9 mouse cellular contexts compared by ENCODE assay signal in the genomic region with DNA sequence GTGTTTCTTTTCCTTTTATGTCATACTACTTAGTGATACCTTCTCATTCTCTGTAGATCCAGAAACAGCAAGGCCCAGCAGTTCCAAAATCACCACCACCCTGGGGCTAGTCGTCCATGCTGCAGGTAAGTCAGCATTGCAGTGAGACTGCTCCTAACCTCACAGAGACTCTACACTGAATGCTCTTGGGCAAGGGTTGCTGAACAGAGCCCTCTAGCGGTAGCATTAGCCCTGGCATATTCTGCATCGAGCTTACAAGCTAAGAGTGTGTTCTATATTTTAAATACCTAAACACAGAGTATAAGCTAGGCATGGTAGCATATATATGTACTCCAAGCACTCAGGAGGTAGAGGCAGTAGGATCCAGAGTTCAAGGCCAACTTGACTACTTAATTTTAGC. TPM values are rescaled to one million over a fixed set of nuclear protein-coding genes. Genes with fewer than 3 reads are reported as not detected.
DNase-seq lines count a peak whose midpoint lies in the region; ATAC-seq and TF ChIP-seq lines count a peak whose summit lies in the region.
"Had no signal": no experiment of that assay in that cellular context is flagged by ENCODE, and none has a peak within 500 bp of the region (broad histone marks: within the 10 kb centered on the region; RNA-seq: fewer than 3 reads in every experiment).

No protein-coding gene starts in this region.

- H3K27me3 ChIP-seq in forebrain, postnatal 0 days (ENCODE audit: insufficient read depth, low read length) = no peaks in the 10 kb centered on the region
- H3K27me3 ChIP-seq in forebrain, embryonic 12.5 days = no peaks in the 10 kb centered on the region
- H3K27me3 ChIP-seq in lung, postnatal 0 days (replicated peaks; ENCODE audit: insufficient read depth, low read length) = no peaks in the 10 kb centered on the region

- TF ChIP-seq EP300 in lung, postnatal 0 days (IDR thresholded peaks at IDR 0.05) = no peak

- H3K27ac ChIP-seq in forebrain, postnatal 0 days (ENCODE audit: low read depth, low read length) = no peak overlapping the region
- no peak overlapping the region for H3K27ac ChIP-seq in forebrain, embryonic 12.5 days
- H3K27ac ChIP-seq in layer of hippocampus, adult 2 months = no peak overlapping the region
- no peak overlapping the region for H3K27ac ChIP-seq in lung, postnatal 0 days (ENCODE audit: low read length)
- H3K27ac ChIP-seq: macrophage had no signal

- H3K9ac ChIP-seq in forebrain, postnatal 0 days = no peak overlapping the region
- no peak overlapping the region for H3K9ac ChIP-seq in forebrain, embryonic 12.5 days
- no peak overlapping the region for H3K9ac ChIP-seq in lung, postnatal 0 days (replicated peaks; ENCODE audit: low read depth)

- no peak overlapping the region for H3K4me3 ChIP-seq in forebrain, postnatal 0 days (ENCODE audit: low read depth, low read length)
- H3K4me3 ChIP-seq in forebrain, embryonic 12.5 days (replicated peaks) = no peak overlapping the region
- no peak overlapping the region for H3K4me3 ChIP-seq in layer of hippocampus, adult 2 months
- H3K4me3 ChIP-seq in lung, postnatal 0 days (ENCODE audit: low read depth, low read length) = no peak overlapping the region

- peak; percentile 83 for TF ChIP-seq CTCF in forebrain, postnatal 0 days (IDR thresholded peaks at IDR 0.05; ENCODE audit: low read depth)
- peak; percentile 95 for TF ChIP-seq CTCF in layer of hippocampus, adult 2 months (conservative IDR thresholded peaks at IDR 0.05)
- TF ChIP-seq CTCF in lung, postnatal 0 days (IDR thresholded peaks at IDR 0.05) = peak; percentile 91

- H3K36me3 ChIP-seq in forebrain, postnatal 0 days (ENCODE audit: insufficient read depth) = peaks cover 23% of the 10 kb centered on the region
- H3K36me3 ChIP-seq in forebrain, embryonic 12.5 days (replicated peaks) = peaks cover 45% of the 10 kb centered on the region
- H3K36me3 ChIP-seq in lung, postnatal 0 days (ENCODE audit: insufficient read depth, low read length) = peaks cover 9% of the 10 kb centered on the region; the same call in 1 of the 2 replicates

- H3K9me3 ChIP-seq in forebrain, postnatal 0 days (ENCODE audit: low read length) = no peaks in the 10 kb centered on the region
- H3K9me3 ChIP-seq in forebrain, embryonic 12.5 days = no peaks in the 10 kb centered on the region
- H3K9me3 ChIP-seq in lung, postnatal 0 days (ENCODE audit: low read length) = no peaks in the 10 kb centered on the region

- WGBS in forebrain, postnatal 0 days = 11% methylated on average over 3 of the region's 3 CpGs
- 17% methylated on average over 3 of the region's 3 CpGs for WGBS in forebrain, embryonic 12.5 days
- WGBS in lung, postnatal 0 days = 8% methylated on average over 3 of the region's 3 CpGs

- no peaks in the 10 kb centered on the region for H3K4me1 ChIP-seq in forebrain, postnatal 0 days (ENCODE audit: insufficient read depth)
- no peaks in the 10 kb centered on the region for H3K4me1 ChIP-seq in forebrain, embryonic 12.5 days
- H3K4me1 ChIP-seq in lung, postnatal 0 days (ENCODE audit: insufficient read depth, low read depth, low read length) = no peaks in the 10 kb centered on the region

- H3K4me2 ChIP-seq in forebrain, postnatal 0 days (ENCODE audit: low read depth) = no peak overlapping the region
- no peak overlapping the region for H3K4me2 ChIP-seq in forebrain, embryonic 12.5 days
- no peak overlapping the region for H3K4me2 ChIP-seq in lung, postnatal 0 days (replicated peaks; ENCODE audit: low read depth, low read length)

- no peak; the same call in 1 of the 2 replicates for ATAC-seq in forebrain, postnatal 0 days
- no peak for ATAC-seq in forebrain, embryonic 12.5 days (ENCODE audit: low FRiP score)
- ATAC-seq in frontal cortex, adult (ENCODE audit: low TSS enrichment) = peak; percentile 89
- peak; percentile 41; the same call in 1 of the 2 replicates for ATAC-seq in lung, postnatal 0 days

- peak; percentile 76 for DNase-seq in forebrain, postnatal 0 days
- peak; percentile 49 for DNase-seq in CD4-positive helper T cell, adult 2 months (ENCODE audit: low read depth, low spot score)
- DNase-seq in c-Kit-negative CD71-positive TER-119-positive erythroid progenitor cells, embryonic 14.5 days (ENCODE audit: low read depth, low spot score) = peak; percentile 16
- DNase-seq in layer of hippocampus, adult 2 months (ENCODE audit: low spot score in 2 of 2) = peak; percentile 59 to 76
- DNase-seq in lung, postnatal 0 days (ENCODE audit: low spot score) = peak; percentile 65
- DNase-seq in spleen, postnatal 10 days (ENCODE audit: low spot score in 2 of 2) = peak; percentile 20 to 57

RNA-seq across cellular contexts. Expression of gene Plekhd1, which starts 19.2 kb away (rescaled TPM):
- 0.77 and 1.1 TPM in 2 replicates for total RNA-seq in forebrain, postnatal 0 days (2014; rRNA removed)
- polyA plus RNA-seq in forebrain, postnatal 0 days (2015; fragmentation: Nextera tagmentation; extraction: Ambion mirVana) = 0.70 and 1.3 TPM in 2 replicates
- 0.40 and 0.65 TPM in 2 replicates for polyA plus RNA-seq in forebrain, embryonic 12.5 days (2016; fragmentation: Nextera tagmentation; extraction: Ambion mirVana)
- 1 to 10 TPM; 5.6 to 6.5 TPM for total RNA-seq in layer of hippocampus, adult 2 months (2021)
- polyA plus RNA-seq in lung, postnatal 0 days (2015; fragmentation: Nextera tagmentation; extraction: Ambion mirVana) = 10.4 and 11.6 TPM in 2 replicates
- polyA plus RNA-seq: macrophage had no signal

RNA-seq across cellular contexts. Expression of gene Erh, which starts 29.0 kb away (rescaled TPM):
- total RNA-seq in forebrain, postnatal 0 days (2014; rRNA removed) = 85.6 and 106 TPM in 2 replicates
- polyA plus RNA-seq in forebrain, postnatal 0 days (2015; fragmentation: Nextera tagmentation; extraction: Ambion mirVana) = 285 and 329 TPM in 2 replicates
- 332 and 370 TPM in 2 replicates for polyA plus RNA-seq in forebrain, embryonic 12.5 days (2016; fragmentation: Nextera tagmentation; extraction: Ambion mirVana)
- total RNA-seq in layer of hippocampus, adult 2 months (2021) = 10 to 100 TPM; 34.4 to 44.6 TPM
- polyA plus RNA-seq in lung, postnatal 0 days (2015; fragmentation: Nextera tagmentation; extraction: Ambion mirVana) = 104 and 122 TPM in 2 replicates

RNA-seq across cellular contexts. Expression of gene Slc39a9, which starts 29.5 kb away (rescaled TPM):
- 14.0 and 19.4 TPM in 2 replicates for total RNA-seq in forebrain, postnatal 0 days (2014; rRNA removed)
- polyA plus RNA-seq in forebrain, postnatal 0 days (2015; fragmentation: Nextera tagmentation; extraction: Ambion mirVana) = 15.0 and 20.7 TPM in 2 replicates
- 29.2 TPM in 2 replicates for polyA plus RNA-seq in forebrain, embryonic 12.5 days (2016; fragmentation: Nextera tagmentation; extraction: Ambion mirVana)
- total RNA-seq in layer of hippocampus, adult 2 months (2021) = 10 to 100 TPM; 37.8 to 37.9 TPM
- 14.9 and 16.6 TPM in 2 replicates for polyA plus RNA-seq in lung, postnatal 0 days (2015; fragmentation: Nextera tagmentation; extraction: Ambion mirVana)

Comparison
In these comparisons a context has a peak if more than half of its experiments do, and no peak if none do; other contexts are left out.
1. ATAC-seq: peak in frontal cortex, adult (single experiment) and lung, postnatal 0 days (single experiment); none in forebrain, postnatal 0 days (single experiment) and forebrain, embryonic 12.5 days (single experiment).
2. DNase-seq: peak in every context shown above with its lines; median percentile 76 in forebrain, postnatal 0 days; 68 in layer of hippocampus, adult 2 months; 65 in lung, postnatal 0 days; 49 in CD4-positive helper T cell, adult 2 months; 38 in spleen, postnatal 10 days; 16 in c-Kit-negative CD71-positive TER-119-positive erythroid progenitor cells, embryonic 14.5 days.
3. Peak in every context shown above with its lines, with median percentiles within 50 percentile points of each other: CTCF ChIP-seq.